In the genomic region with DNA sequence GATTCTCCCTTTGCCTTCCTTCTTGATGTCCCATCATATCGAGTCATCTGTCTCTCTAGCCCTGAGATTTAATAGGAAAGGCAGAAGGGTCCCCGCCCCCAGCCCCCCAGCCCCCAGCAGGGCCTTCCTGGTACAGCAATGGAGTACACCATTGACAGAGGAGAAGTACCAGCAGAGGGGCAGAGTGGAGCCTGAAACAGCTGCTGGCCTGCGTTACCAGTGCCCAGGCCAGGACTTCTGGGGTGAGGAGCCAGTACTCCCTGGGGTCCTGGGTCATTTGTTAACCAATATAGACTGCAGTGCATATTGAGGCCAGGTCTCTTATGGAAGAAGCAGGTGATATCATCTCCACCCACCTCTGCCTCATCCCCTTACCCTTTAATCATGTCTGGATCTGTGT, we compare ENCODE assay signal across 14 mouse cellular contexts. TPM values are rescaled to one million over a fixed set of nuclear protein-coding genes. Genes with fewer than 3 reads are reported as not detected.
DNase-seq lines count a peak whose midpoint lies in the region; ATAC-seq and TF ChIP-seq lines count a peak whose summit lies in the region.
"Had no signal": no experiment of that assay in that cellular context is flagged by ENCODE, and none has a peak within 500 bp of the region (broad histone marks: within the 10 kb centered on the region; RNA-seq: fewer than 3 reads in every experiment).

No protein-coding gene starts in this region.

- 89% methylated on average over 3 of the region's 3 CpGs for WGBS in forebrain, embryonic 13.5 days
- WGBS in forebrain, embryonic 11.5 days: 83% methylated on average over 3 of the region's 3 CpGs
- 60% methylated on average over 3 of the region's 3 CpGs for WGBS in intestine, embryonic 15.5 days
- 64% methylated on average over 3 of the region's 3 CpGs for WGBS in intestine, postnatal 0 days
- 65% methylated on average over 3 of the region's 3 CpGs for WGBS in embryonic facial prominence, embryonic 12.5 days
- WGBS in hindbrain, embryonic 15.5 days: 69% methylated on average over 3 of the region's 3 CpGs

- no peak overlapping the region for H3K4me3 ChIP-seq in forebrain, embryonic 13.5 days
- H3K4me3 ChIP-seq in forebrain, embryonic 11.5 days (ENCODE audit: low read depth, low read length): no peak overlapping the region
- H3K4me3 ChIP-seq in intestine, embryonic 15.5 days (replicated peaks): no peak overlapping the region
- H3K4me3 ChIP-seq in intestine, postnatal 0 days (ENCODE audit: low read depth, low read length): no peak overlapping the region
- no peak overlapping the region for H3K4me3 ChIP-seq in embryonic facial prominence, embryonic 12.5 days
- H3K4me3 ChIP-seq in hindbrain, embryonic 15.5 days: no peak overlapping the region
- H3K4me3 ChIP-seq: erythroblast, embryonic 14.5 days had no signal

- H3K9ac ChIP-seq in forebrain, embryonic 13.5 days: no peak overlapping the region
- H3K9ac ChIP-seq in forebrain, embryonic 11.5 days (ENCODE audit: low read length): no peak overlapping the region
- no peak overlapping the region for H3K9ac ChIP-seq in intestine, embryonic 15.5 days
- no peak overlapping the region for H3K9ac ChIP-seq in intestine, postnatal 0 days (ENCODE audit: low read depth, low read length)
- H3K9ac ChIP-seq in embryonic facial prominence, embryonic 12.5 days: no peak overlapping the region
- no peak overlapping the region for H3K9ac ChIP-seq in hindbrain, embryonic 15.5 days

- H3K27ac ChIP-seq in forebrain, embryonic 13.5 days: peak overlapping the region; percentile 21; the same call in 1 of the 2 replicates
- H3K27ac ChIP-seq in forebrain, embryonic 11.5 days (ENCODE audit: low read depth, low read length): no peak overlapping the region
- 0 out of 2 replicates have a peak overlapping the region, but pooled peaks have one; percentile 0 for H3K27ac ChIP-seq in intestine, embryonic 15.5 days
- H3K27ac ChIP-seq in intestine, postnatal 0 days (ENCODE audit: low read depth, low read length): no peak overlapping the region
- peak overlapping the region; percentile 38; the same call in 1 of the 2 replicates for H3K27ac ChIP-seq in embryonic facial prominence, embryonic 12.5 days
- peak overlapping the region; percentile 55; the same call in 1 of the 2 replicates for H3K27ac ChIP-seq in hindbrain, embryonic 15.5 days (replicated peaks)

- H3K4me1 ChIP-seq in forebrain, embryonic 13.5 days: peaks cover 63% of the 10 kb centered on the region
- peaks cover 16% of the 10 kb centered on the region for H3K4me1 ChIP-seq in forebrain, embryonic 11.5 days (replicated peaks; ENCODE audit: control insufficient read depth, insufficient read depth, low read length)
- peaks cover 84% of the 10 kb centered on the region for H3K4me1 ChIP-seq in intestine, embryonic 15.5 days (replicated peaks)
- peaks cover 21% of the 10 kb centered on the region for H3K4me1 ChIP-seq in intestine, postnatal 0 days (replicated peaks; ENCODE audit: control insufficient read depth, insufficient read depth, low read length)
- peaks cover 60% of the 10 kb centered on the region for H3K4me1 ChIP-seq in embryonic facial prominence, embryonic 12.5 days
- H3K4me1 ChIP-seq in hindbrain, embryonic 15.5 days (replicated peaks): peaks cover 66% of the 10 kb centered on the region

- H3K27me3 ChIP-seq in forebrain, embryonic 13.5 days: no peaks in the 10 kb centered on the region
- H3K27me3 ChIP-seq in forebrain, embryonic 11.5 days (ENCODE audit: control insufficient read depth, insufficient read depth, low read length): no peaks in the 10 kb centered on the region
- H3K27me3 ChIP-seq in intestine, embryonic 15.5 days (replicated peaks): no peaks in the 10 kb centered on the region
- no peaks in the 10 kb centered on the region for H3K27me3 ChIP-seq in intestine, postnatal 0 days (replicated peaks; ENCODE audit: control insufficient read depth, insufficient read depth, low read length)
- H3K27me3 ChIP-seq in embryonic facial prominence, embryonic 12.5 days: no peaks in the 10 kb centered on the region
- H3K27me3 ChIP-seq in hindbrain, embryonic 15.5 days: no peaks in the 10 kb centered on the region

- peaks cover 73% of the 10 kb centered on the region for H3K36me3 ChIP-seq in forebrain, embryonic 13.5 days (ENCODE audit: poor library complexity, severe bottlenecking)
- H3K36me3 ChIP-seq in forebrain, embryonic 11.5 days (ENCODE audit: control insufficient read depth, insufficient read depth, low read length): peaks cover 3% of the 10 kb centered on the region
- H3K36me3 ChIP-seq in intestine, embryonic 15.5 days: peaks cover 3% of the 10 kb centered on the region; the same call in 1 of the 2 replicates
- peaks cover 8% of the 10 kb centered on the region; the same call in 1 of the 2 replicates for H3K36me3 ChIP-seq in intestine, postnatal 0 days (ENCODE audit: control insufficient read depth, insufficient read depth)
- peaks cover 36% of the 10 kb centered on the region for H3K36me3 ChIP-seq in embryonic facial prominence, embryonic 12.5 days
- H3K36me3 ChIP-seq in hindbrain, embryonic 15.5 days: peaks cover 4% of the 10 kb centered on the region

- H3K4me2 ChIP-seq in forebrain, embryonic 13.5 days: no peak overlapping the region
- H3K4me2 ChIP-seq in forebrain, embryonic 11.5 days (ENCODE audit: low read depth, low read length, severe bottlenecking): no peak overlapping the region
- H3K4me2 ChIP-seq in intestine, embryonic 15.5 days (replicated peaks): no peak overlapping the region
- H3K4me2 ChIP-seq in intestine, postnatal 0 days (replicated peaks; ENCODE audit: low read depth): no peak overlapping the region
- no peak overlapping the region for H3K4me2 ChIP-seq in embryonic facial prominence, embryonic 12.5 days (replicated peaks)
- no peak overlapping the region for H3K4me2 ChIP-seq in hindbrain, embryonic 15.5 days

- no peak for DNase-seq in forebrain, embryonic 11.5 days (ENCODE audit: low spot score)
- DNase-seq in frontal cortex, postnatal 10 days (ENCODE audit: low spot score in 2 of 2): no peak
- no peak for DNase-seq in adrenal gland, postnatal 36 days
- DNase-seq: gastrocnemius, postnatal 14 days; kidney, adult 11 months; kidney, postnatal 36 days; liver; thymus, postnatal 4 days had no signal

- ATAC-seq in forebrain, embryonic 13.5 days: no peak
- no peak for ATAC-seq in forebrain, embryonic 11.5 days (replicated peaks; ENCODE audit: low FRiP score)
- ATAC-seq in intestine, embryonic 15.5 days: no peak
- no peak for ATAC-seq in intestine, postnatal 0 days
- ATAC-seq in embryonic facial prominence, embryonic 12.5 days (ENCODE audit: insufficient number of reproducible peaks, insufficient read depth, low FRiP score, low TSS enrichment): no peak
- ATAC-seq in hindbrain, embryonic 15.5 days (ENCODE audit: low FRiP score, low read depth): no peak

- TF ChIP-seq CTCF in intestine, postnatal 0 days (IDR thresholded peaks at IDR 0.05; ENCODE audit: low read depth): no peak

- H3K9me3 ChIP-seq in forebrain, embryonic 13.5 days (replicated peaks): no peaks in the 10 kb centered on the region
- no peaks in the 10 kb centered on the region for H3K9me3 ChIP-seq in forebrain, embryonic 11.5 days (ENCODE audit: control insufficient read depth, low read length)
- H3K9me3 ChIP-seq in intestine, embryonic 15.5 days: no peaks in the 10 kb centered on the region
- no peaks in the 10 kb centered on the region for H3K9me3 ChIP-seq in intestine, postnatal 0 days (ENCODE audit: control insufficient read depth)
- no peaks in the 10 kb centered on the region for H3K9me3 ChIP-seq in embryonic facial prominence, embryonic 12.5 days
- no peaks in the 10 kb centered on the region for H3K9me3 ChIP-seq in hindbrain, embryonic 15.5 days

RNA-seq across cellular contexts. Expression of gene Zmiz1, which starts 51.4 kb away (rescaled TPM):
- 57.2 and 61.3 TPM in 2 replicates for polyA plus RNA-seq in forebrain, embryonic 13.5 days (2015; fragmentation: Nextera tagmentation; extraction: Ambion mirVana)
- 70.1 and 71.2 TPM in 2 replicates for polyA plus RNA-seq in forebrain, embryonic 11.5 days (2014; fragmentation: Nextera tagmentation; extraction: Ambion mirVana)
- 26.3 and 28.0 TPM in 2 replicates for polyA plus RNA-seq in intestine, embryonic 15.5 days (2015; fragmentation: Nextera tagmentation; extraction: Ambion mirVana)
- polyA plus RNA-seq in intestine, postnatal 0 days (2015; fragmentation: Nextera tagmentation; extraction: Ambion mirVana): 12.4 and 13.5 TPM in 2 replicates
- 43.8 and 46.3 TPM in 2 replicates for polyA plus RNA-seq in embryonic facial prominence, embryonic 12.5 days (2016; fragmentation: Nextera tagmentation; extraction: Ambion mirVana)
- 70.9 and 72.6 TPM in 2 replicates for polyA plus RNA-seq in hindbrain, embryonic 15.5 days (2015; fragmentation: Nextera tagmentation; extraction: Ambion mirVana)
- 100 to 1,000 TPM in 1 of 2 experiments, 10 to 100 TPM in 1; 98.2 to 143 TPM for total RNA-seq in adrenal gland, postnatal 36 days (2021)

Comparison
In these comparisons a context has a peak if more than half of its experiments do, and no peak if none do; other contexts are left out.
1. H3K27ac ChIP-seq: peak in forebrain, embryonic 13.5 days (single experiment), intestine, embryonic 15.5 days (single experiment), embryonic facial prominence, embryonic 12.5 days (single experiment) and hindbrain, embryonic 15.5 days (single experiment); none in forebrain, embryonic 11.5 days (single experiment) and intestine, postnatal 0 days (single experiment).